Comparison of ENCODE assay signal across 9 mouse cellular contexts in the genomic region with DNA sequence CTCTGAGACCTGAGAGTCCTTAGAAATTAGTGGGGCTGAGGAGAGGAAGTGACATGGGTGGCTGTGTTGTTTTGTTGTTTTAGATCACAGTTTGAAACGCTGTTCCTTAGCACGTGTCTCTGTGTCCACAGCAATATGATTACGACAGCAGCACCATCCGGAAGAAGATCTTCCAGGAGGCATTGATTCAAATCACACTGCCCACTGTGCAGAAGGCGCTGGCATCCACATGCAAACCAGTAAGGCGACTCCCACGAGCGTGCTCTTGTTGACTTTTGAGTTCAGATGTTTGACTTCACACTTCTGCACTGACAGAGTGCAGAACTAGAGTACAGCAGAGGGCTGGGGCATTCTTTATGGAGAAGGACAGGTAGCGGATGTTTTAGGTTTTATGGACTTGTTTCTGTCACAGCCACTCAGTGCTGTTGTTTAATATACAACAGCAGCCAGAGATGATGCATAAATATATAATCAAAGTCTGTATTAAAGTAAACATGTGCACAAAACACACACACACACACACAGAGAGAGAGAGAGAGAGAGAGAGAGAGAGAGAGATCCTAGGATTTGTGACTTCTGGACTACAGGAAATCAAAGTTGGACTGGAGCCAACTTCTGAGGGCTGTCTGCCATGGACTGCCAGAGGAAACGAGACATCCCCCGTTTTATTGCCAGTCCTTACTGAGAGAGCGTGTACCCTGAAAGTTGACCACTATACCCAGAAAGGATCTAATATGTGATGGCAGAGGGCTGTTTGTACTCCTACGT. TPM values are rescaled to one million over a fixed set of nuclear protein-coding genes. Genes with fewer than 3 reads are reported as not detected.
A peak's percentile ranks its signal among the peaks of the same experiment; 100 is the strongest.
DNase-seq lines count a peak whose midpoint lies in the region; ATAC-seq and TF ChIP-seq lines count a peak whose summit lies in the region.
"Had no signal": no experiment of that assay in that cellular context is flagged by ENCODE, and none has a peak within 500 bp of the region (broad histone marks: within the 10 kb centered on the region; RNA-seq: fewer than 3 reads in every experiment).

No protein-coding gene starts in this region.

- no peak for TF ChIP-seq POLR2A in heart, adult 2 months (IDR thresholded peaks at IDR 0.05; ENCODE audit: insufficient read depth, low read depth, low read length)
- no peak for TF ChIP-seq POLR2A in cerebellum, adult 2 months (IDR thresholded peaks at IDR 0.05; ENCODE audit: borderline replicate concordance, insufficient read depth, low read length)

- H3K79me2 ChIP-seq in heart, adult 2 months (replicated peaks; ENCODE audit: control insufficient read depth, insufficient read depth, low read length), result no peaks in the 10 kb centered on the region

- DNase-seq in heart, adult 2 months, result no peak
- DNase-seq in urinary bladder, postnatal 14 days (ENCODE audit: low spot score), result peak; percentile 41
- DNase-seq in urinary bladder, postnatal 10 days (ENCODE audit: low spot score), result no peak
- DNase-seq in kidney, postnatal 0 days (ENCODE audit: low spot score), result peak; percentile 62
- DNase-seq in layer of hippocampus, postnatal 14 days (ENCODE audit: low spot score in 2 of 2), result no peak
- DNase-seq in left cerebral cortex, adult 18-20 months (ENCODE audit: low spot score in 2 of 2), result no peak
- DNase-seq in cerebellum, adult 2 months, result no peak

- 38% methylated on average over 13 of the region's 13 CpGs for WGBS in heart, embryonic 13.5 days
- WGBS in heart, adult 2 months, result 38% methylated on average over 13 of the region's 13 CpGs
- 17% methylated on average over 13 of the region's 13 CpGs for WGBS in kidney, postnatal 0 days
- WGBS in cerebellum, adult 2 months, result 26% methylated on average over 13 of the region's 13 CpGs

- H3K4me2 ChIP-seq in heart, embryonic 13.5 days, result peak overlapping the region; percentile 47
- H3K4me2 ChIP-seq in kidney, postnatal 0 days (ENCODE audit: low read length), result no peak overlapping the region
- H3K4me2 ChIP-seq: hindbrain, embryonic 15.5 days had no signal

- H3K9ac ChIP-seq in heart, embryonic 13.5 days, result no peak overlapping the region; the same call in 1 of the 2 replicates
- no peak overlapping the region for H3K9ac ChIP-seq in heart, adult 2 months (ENCODE audit: low read depth, low read length)
- no peak overlapping the region for H3K9ac ChIP-seq in kidney, postnatal 0 days (ENCODE audit: low read depth, low read length)
- H3K9ac ChIP-seq: hindbrain, embryonic 15.5 days had no signal

- H3K36me3 ChIP-seq in heart, embryonic 13.5 days, result no peaks in the 10 kb centered on the region
- no peaks in the 10 kb centered on the region for H3K36me3 ChIP-seq in heart, adult 2 months (ENCODE audit: control insufficient read depth, insufficient read depth, low read length)
- no peaks in the 10 kb centered on the region for H3K36me3 ChIP-seq in kidney, postnatal 0 days (ENCODE audit: insufficient read depth, low read length)
- H3K36me3 ChIP-seq: hindbrain, embryonic 15.5 days had no signal

- no peaks in the 10 kb centered on the region for H3K9me3 ChIP-seq in heart, embryonic 13.5 days
- no peaks in the 10 kb centered on the region for H3K9me3 ChIP-seq in kidney, postnatal 0 days (replicated peaks; ENCODE audit: low read length)
- H3K9me3 ChIP-seq: hindbrain, embryonic 15.5 days had no signal

- ATAC-seq in heart, embryonic 13.5 days (ENCODE audit: extremely low read depth, insufficient number of reproducible peaks, low FRiP score, low TSS enrichment), result no peak
- ATAC-seq in kidney, postnatal 0 days (replicated peaks; ENCODE audit: low FRiP score, low read depth), result no peak

- H3K4me3 ChIP-seq in heart, embryonic 13.5 days, result no peak overlapping the region
- H3K4me3 ChIP-seq in heart, adult 2 months, result no peak overlapping the region
- no peak overlapping the region for H3K4me3 ChIP-seq in kidney, postnatal 0 days (replicated peaks; ENCODE audit: low read depth, low read length)
- no peak overlapping the region for H3K4me3 ChIP-seq in cerebellum, adult 2 months (replicated peaks; ENCODE audit: insufficient read depth, low read depth, low read length)
- H3K4me3 ChIP-seq: hindbrain, embryonic 15.5 days had no signal

- no peak for TF ChIP-seq EP300 in heart, adult 2 months (IDR thresholded peaks at IDR 0.05; ENCODE audit: insufficient read depth, low read depth, low read length)

- no peaks in the 10 kb centered on the region; the same call in 1 of the 2 replicates for H3K27me3 ChIP-seq in heart, embryonic 13.5 days (replicated peaks)
- H3K27me3 ChIP-seq in heart, adult 2 months (ENCODE audit: control insufficient read depth, insufficient read depth, low read length), result no peaks in the 10 kb centered on the region
- H3K27me3 ChIP-seq in kidney, postnatal 0 days (ENCODE audit: insufficient read depth, low read length), result no peaks in the 10 kb centered on the region
- no peaks in the 10 kb centered on the region for H3K27me3 ChIP-seq in cerebellum, adult 2 months (ENCODE audit: control insufficient read depth, insufficient read depth, low read length)
- H3K27me3 ChIP-seq: hindbrain, embryonic 15.5 days had no signal

- H3K4me1 ChIP-seq in heart, embryonic 13.5 days, result peaks cover 24% of the 10 kb centered on the region
- peaks cover 6% of the 10 kb centered on the region for H3K4me1 ChIP-seq in heart, adult 2 months (ENCODE audit: control insufficient read depth, insufficient read depth, low read length)
- H3K4me1 ChIP-seq in kidney, postnatal 0 days (replicated peaks; ENCODE audit: insufficient read depth, low read length), result peaks cover 10% of the 10 kb centered on the region; the same call in 1 of the 2 replicates
- H3K4me1 ChIP-seq in cerebellum, adult 2 months (ENCODE audit: control insufficient read depth, insufficient read depth, low read length), result no peaks in the 10 kb centered on the region

- intact Hi-C loops in heart, adult 2 months (cut with DNase I), result loop anchor here (5.0 to 10.0 kb wide), 2 partner anchors 217 to 674 kb away; no protein-coding TSS in a partner anchor

- H3K27ac ChIP-seq in heart, embryonic 13.5 days (replicated peaks), result peak overlapping the region; percentile 36; the same call in 1 of the 2 replicates
- no peak overlapping the region for H3K27ac ChIP-seq in heart, adult 2 months
- no peak overlapping the region for H3K27ac ChIP-seq in kidney, postnatal 0 days
- no peak overlapping the region for H3K27ac ChIP-seq in cerebellum, adult 2 months (ENCODE audit: insufficient read depth, low read length)
- H3K27ac ChIP-seq: hindbrain, embryonic 15.5 days had no signal

- no peak for TF ChIP-seq CTCF in heart, adult 2 months (IDR thresholded peaks at IDR 0.05)
- no peak for TF ChIP-seq CTCF in kidney, postnatal 0 days (IDR thresholded peaks at IDR 0.05; ENCODE audit: low read depth)
- TF ChIP-seq CTCF in cerebellum, adult 2 months (IDR thresholded peaks at IDR 0.05; ENCODE audit: borderline replicate concordance, insufficient read depth, low read depth, low read length), result no peak

RNA-seq across cellular contexts. Expression of a gene that starts 46.0 kb away (rescaled TPM):
- 11.1 TPM in 2 replicates for polyA plus RNA-seq in heart, embryonic 13.5 days (2015; fragmentation: Nextera tagmentation; extraction: Ambion mirVana)
- total RNA-seq in heart, adult 2 months (2021), result 10 to 100 TPM; 18.3 to 19.4 TPM
- 3.8 and 8.5 TPM in 2 replicates for polyA plus RNA-seq in heart, adult 2 months (2012; rRNA removed)
- polyA plus RNA-seq in kidney, postnatal 0 days (2015; fragmentation: Nextera tagmentation; extraction: Ambion mirVana), result 11.2 and 11.7 TPM in 2 replicates
- total RNA-seq in layer of hippocampus, postnatal 14 days (2021), result 10 to 100 TPM; 38.1 to 38.3 TPM
- 10 to 100 TPM; 36.3 to 40.9 TPM for total RNA-seq in left cerebral cortex, adult 18-20 months (2021)
- 19.9 and 21.3 TPM in 2 replicates for polyA plus RNA-seq in cerebellum, adult 2 months (2012; rRNA removed)

Comparison
In these comparisons a context has a peak if more than half of its experiments do, and no peak if none do; other contexts are left out.
1. DNase-seq: peak in urinary bladder, postnatal 14 days (single experiment) and kidney, postnatal 0 days (single experiment); none in heart, adult 2 months (0 of 2), urinary bladder, postnatal 10 days (single experiment), layer of hippocampus, postnatal 14 days (0 of 2), left cerebral cortex, adult 18-20 months (0 of 2) and cerebellum, adult 2 months (0 of 2).